Mouse (Mus musculus) NIH3T3 (cell line): ENCODE data around the gene Zpr1.

Experiments
- DNase-seq: peaks from one replicate; pipeline ENCODE4 v3.0.0-alpha.2; 2012; ENCODE audit warnings: low read depth

Zpr1 gene

GRCm38 (mm10) chr9:46329250-46329648 is 56.4 kb downstream of the Zpr1 start:
- no peak for DNase-seq

GRCm38 (mm10) chr9:46329801-46330585 is 57.1 kb downstream of the Zpr1 start:
- DNase-seq, result no peak

- no peak for DNase-seq
These were observed 57.7 kb downstream of the Zpr1 start for GRCm38 (mm10) chr9:46330586-46330895.

GRCm38 (mm10) chr9:46331301-46331700 is 58.4 kb downstream of the Zpr1 start:
- no peak for DNase-seq
